23 mouse cellular contexts compared by ENCODE assay signal in the genomic region with DNA sequence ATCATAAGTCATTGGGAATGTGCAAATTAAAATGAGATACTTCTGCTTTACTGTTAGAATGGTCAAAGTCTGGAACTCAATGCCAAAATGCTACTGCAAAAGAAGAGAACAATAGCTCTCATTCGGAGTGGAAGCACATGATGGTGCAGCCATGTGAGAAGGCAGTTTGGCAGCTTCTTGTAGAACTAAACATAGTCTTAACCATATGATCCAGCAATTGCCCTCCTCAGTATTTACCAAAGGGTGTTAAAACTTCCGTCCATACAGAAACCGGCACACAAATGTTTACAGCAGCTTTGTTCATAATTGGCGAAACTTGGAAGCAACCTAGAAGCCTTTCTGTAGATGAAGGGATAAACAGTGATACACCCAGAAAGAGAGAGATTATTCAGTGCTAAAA.
"Had no signal": no experiment of that assay in that cellular context is flagged by ENCODE, and none has a peak within 500 bp of the region (broad histone marks: within the 10 kb centered on the region; RNA-seq: fewer than 3 reads in every experiment).

No protein-coding gene starts in this region.

- H3K4me2 ChIP-seq: kidney, embryonic 15.5 days; limb, embryonic 12.5 days; limb, embryonic 15.5 days; liver, embryonic 11.5 days; neural tube, embryonic 12.5 days; neural tube, embryonic 15.5 days had no signal

- ATAC-seq: liver, postnatal 0 days had no signal

- H3K9me3 ChIP-seq: kidney, embryonic 15.5 days; limb, embryonic 12.5 days; limb, embryonic 15.5 days; megakaryocyte, embryonic 14.5 days; midbrain, embryonic 10.5 days; neural tube, embryonic 12.5 days; neural tube, embryonic 15.5 days had no signal

- H3K9ac ChIP-seq: kidney, embryonic 15.5 days; limb, embryonic 12.5 days; limb, embryonic 15.5 days; liver, embryonic 14.5 days; liver, postnatal 0 days; neural tube, embryonic 12.5 days; neural tube, embryonic 15.5 days had no signal

- H3K4me3 ChIP-seq: kidney, embryonic 15.5 days; limb, embryonic 12.5 days; limb, embryonic 15.5 days; megakaryocyte, embryonic 14.5 days; midbrain, embryonic 10.5 days; neural tube, embryonic 12.5 days; neural tube, embryonic 15.5 days had no signal

- H3K4me1 ChIP-seq: limb, embryonic 15.5 days; megakaryocyte, embryonic 14.5 days; neural tube, embryonic 12.5 days; neural tube, embryonic 15.5 days had no signal

- H3K27me3 ChIP-seq: kidney, embryonic 15.5 days; limb, embryonic 12.5 days; limb, embryonic 15.5 days; megakaryocyte, embryonic 14.5 days; neural tube, embryonic 12.5 days; neural tube, embryonic 15.5 days had no signal

- DNase-seq: kidney, adult 2 months; kidney, postnatal 10 days; kidney, postnatal 36 days; left cerebral cortex, postnatal 4 days; liver, postnatal 0 days; lung, postnatal 36 days; midbrain, embryonic 14.5 days; right cerebral cortex, adult 18-20 months; right cerebral cortex, postnatal 14 days; right cerebral cortex, postnatal 4 days; thymus, adult 2 months; thymus, postnatal 14 days; thymus, postnatal 4 days had no signal

- H3K36me3 ChIP-seq: kidney, embryonic 15.5 days; limb, embryonic 12.5 days; limb, embryonic 15.5 days; midbrain, embryonic 10.5 days; neural tube, embryonic 12.5 days; neural tube, embryonic 15.5 days had no signal

- H3K27ac ChIP-seq: kidney, embryonic 15.5 days; limb, embryonic 12.5 days; limb, embryonic 15.5 days; liver, embryonic 14.5 days; midbrain, embryonic 10.5 days; neural tube, embryonic 12.5 days; neural tube, embryonic 15.5 days; stomach, postnatal 0 days had no signal
